Mouse (Mus musculus): ENCODE data around the gene Snrnp70. TPM values are rescaled to one million over a fixed set of nuclear protein-coding genes. Genes with fewer than 3 reads are reported as not detected.
A peak's percentile ranks its signal among the peaks of the same experiment; 100 is the strongest.

Gene Snrnp70
- total RNA-seq (2021): 100 to 1,000 TPM; 203 to 223 TPM

- peak; percentile 100 for DNase-seq
These were observed at the start of gene Snrnp70 for GRCm38 (mm10) chr7:45395578-45396336. Snrnp70 (minus strand) TSS chr7:45395742.

GRCm38 (mm10) chr7:45443526-45444420, 48.2 kb upstream of the Snrnp70 start:
- DNase-seq: no peak

- peak; percentile 36 for DNase-seq
These were observed 42.2 kb upstream of the Snrnp70 start, which contains the start of gene Ruvbl2 for GRCm38 (mm10) chr7:45437521-45438276. Ruvbl2 (minus strand) TSS chr7:45438096.

GRCm38 (mm10) chr7:45437046-45437445, 41.5 kb upstream of the Snrnp70 start:
- no peak for DNase-seq

GRCm38 (mm10) chr7:45436444-45436843, 40.9 kb upstream of the Snrnp70 start:
- DNase-seq: no peak

- no peak for DNase-seq
These were observed 39.5 kb upstream of the Snrnp70 start for GRCm38 (mm10) chr7:45435038-45435437.

GRCm38 (mm10) chr7:45434203-45435015, 38.9 kb upstream of the Snrnp70 start, which contains the start of gene Gys1:
Gys1 (plus strand) TSS chr7:45434844.
- peak; percentile 100 for DNase-seq

GRCm38 (mm10) chr7:45433835-45434202, 38.3 kb upstream of the Snrnp70 start:
- no peak for DNase-seq

- no peak for DNase-seq
These were observed 31.0 kb upstream of the Snrnp70 start for GRCm38 (mm10) chr7:45426556-45426955.

GRCm38 (mm10) chr7:45421194-45421593, 25.7 kb upstream of the Snrnp70 start:
- DNase-seq: no peak

GRCm38 (mm10) chr7:45420615-45420919, 25.0 kb upstream of the Snrnp70 start, which contains the start of gene Lhb:
Lhb (plus strand) TSS chr7:45420820.
- no peak for DNase-seq

- no peak for DNase-seq
These were observed 24.5 kb upstream of the Snrnp70 start for GRCm38 (mm10) chr7:45419859-45420614.

- DNase-seq: no peak
These were observed 22.5 kb upstream of the Snrnp70 start for GRCm38 (mm10) chr7:45417962-45418492.

- no peak for DNase-seq
These were observed 20.1 kb upstream of the Snrnp70 start for GRCm38 (mm10) chr7:45415636-45416035.

GRCm38 (mm10) chr7:45414740-45415224, 19.2 kb upstream of the Snrnp70 start:
- DNase-seq: no peak

GRCm38 (mm10) chr7:45413864-45414739, 18.6 kb upstream of the Snrnp70 start:
- DNase-seq: no peak

- peak; percentile 38 for DNase-seq
These were observed 17.7 kb upstream of the Snrnp70 start, which contains the start of gene Ntf5 for GRCm38 (mm10) chr7:45413113-45413863. Ntf5 (plus strand) TSS chr7:45413695.

- no peak for DNase-seq
These were observed 16.9 kb upstream of the Snrnp70 start for GRCm38 (mm10) chr7:45412421-45412820.

All from heart, postnatal 4 days (tissue).